Mouse (Mus musculus): ENCODE data around the gene Pom121l2.

DNA sequence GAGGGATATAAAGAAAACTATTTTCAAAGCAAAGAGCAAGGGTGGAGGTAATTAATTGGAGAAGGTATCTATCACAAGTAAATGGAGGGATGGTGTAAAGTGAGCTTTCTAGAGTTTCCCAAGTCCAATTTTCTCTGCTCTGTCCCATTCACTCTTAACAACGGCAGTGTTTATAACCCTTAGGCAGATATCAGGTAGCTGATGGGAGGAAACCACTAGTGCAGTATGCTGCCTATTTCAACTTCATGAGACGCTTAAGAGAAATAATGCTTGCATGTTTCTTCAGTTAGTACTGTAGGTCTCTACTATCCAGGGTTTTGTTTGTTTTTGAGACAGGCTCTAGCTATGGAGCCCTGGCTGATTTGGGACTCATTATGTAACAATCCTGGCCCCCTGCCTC is 56.4 kb downstream of the Pom121l2 start:
- TF ChIP-seq CTCF (IDR thresholded peaks at IDR 0.05; ENCODE audit: insufficient read depth, low read length) (no peak), POLR2A (IDR thresholded peaks at IDR 0.05; ENCODE audit: borderline replicate concordance, extremely low read depth, low read depth, low read length) (no peak)
